Mouse (Mus musculus): ENCODE data around the gene Gpx6. TPM values are rescaled to one million over a fixed set of nuclear protein-coding genes. Genes with fewer than 3 reads are reported as not detected.

The Gpx6 gene
- polyA plus RNA-seq (2016; fragmentation: Nextera tagmentation; extraction: Ambion mirVana) = not detected in 2 replicates

DNA sequence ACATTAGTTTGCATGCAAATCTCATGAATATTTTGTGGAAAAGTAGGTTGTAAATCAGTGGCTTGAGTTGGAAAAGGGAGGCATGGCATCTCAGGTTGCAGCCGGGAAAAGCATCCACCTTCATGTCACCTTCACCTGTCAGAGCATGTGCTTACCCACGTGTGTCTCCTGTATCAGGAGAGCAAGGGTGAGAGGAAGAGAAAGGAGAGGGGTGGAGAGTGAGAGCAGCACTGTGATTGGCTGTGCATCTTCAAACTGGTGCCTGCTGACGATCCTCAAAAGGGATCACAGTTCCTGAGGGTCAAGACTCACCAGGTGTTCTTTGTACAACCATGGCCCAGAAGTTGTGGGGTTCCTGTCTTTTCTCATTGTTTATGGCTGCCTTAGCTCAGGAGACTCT lies at the start of gene Gpx6:
Gene Gpx6 (plus strand): TSS at position 200 of the 400 bp plus-strand sequence.
- H3K27me3 ChIP-seq (ENCODE audit: insufficient read depth, poor library complexity, severe bottlenecking) = no peaks in the 10 kb centered on the region
- no peaks in the 10 kb centered on the region for H3K36me3 ChIP-seq
- no peaks in the 10 kb centered on the region for H3K9me3 ChIP-seq
- H3K27ac ChIP-seq = no peak within 1 kb of the TSS
- no peak within 1 kb of the TSS for H3K4me3 ChIP-seq
- WGBS = 22% methylated on average over 3 of the region's 3 CpGs
- H3K4me1 ChIP-seq = no peaks in the 10 kb centered on the region
- DNase-seq (ENCODE audit: low spot score) = no peak

DNA sequence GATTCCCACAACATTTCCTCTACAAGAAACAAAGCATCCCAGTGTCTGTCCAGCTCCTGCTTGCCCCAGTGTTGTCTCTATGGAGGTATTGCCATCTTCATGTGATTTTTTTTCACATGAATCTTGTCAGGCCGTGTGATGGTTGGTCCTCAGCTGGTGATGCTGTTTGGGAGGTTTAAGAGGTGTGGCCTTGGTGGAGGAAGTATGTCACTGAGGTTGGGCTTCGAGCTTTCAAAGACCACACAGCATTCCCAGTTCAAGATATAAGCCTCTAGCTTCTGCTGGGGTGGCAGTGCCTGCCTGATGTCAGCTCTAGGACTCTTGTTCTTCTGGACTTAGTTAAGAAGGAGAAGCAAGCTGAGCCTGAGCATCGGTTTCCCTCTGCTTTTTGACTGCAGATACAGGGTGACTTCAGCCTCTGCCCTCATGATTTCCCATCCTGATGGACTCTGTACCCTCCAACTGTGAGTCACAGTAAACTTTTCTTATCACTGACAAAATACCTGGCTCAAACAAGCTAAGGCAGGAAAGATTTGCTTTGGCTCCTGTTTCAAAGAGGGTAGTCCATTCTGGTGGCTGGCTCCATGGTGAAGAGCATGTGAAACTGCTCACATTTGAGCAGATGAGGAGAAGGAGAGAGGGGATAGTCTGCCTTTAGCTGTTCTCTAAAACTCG lies 49.0 kb upstream of the Gpx6 start:
- Histone ChIP-seq H3K4me1 (peaks cover 15% of the 10 kb centered on the region), H3K27me3 (ENCODE audit: insufficient read depth, poor library complexity, severe bottlenecking) (peaks cover 11% of the 10 kb centered on the region), H3K9me3 (no peaks in the 10 kb centered on the region), H3K27ac (no peak overlapping the region), H3K4me3 (peak overlapping the region; percentile 64), H3K36me3 (no peaks in the 10 kb centered on the region)
- 60% methylated on average over 4 of the region's 4 CpGs for WGBS
- DNase-seq (ENCODE audit: low spot score) = no peak

DNA sequence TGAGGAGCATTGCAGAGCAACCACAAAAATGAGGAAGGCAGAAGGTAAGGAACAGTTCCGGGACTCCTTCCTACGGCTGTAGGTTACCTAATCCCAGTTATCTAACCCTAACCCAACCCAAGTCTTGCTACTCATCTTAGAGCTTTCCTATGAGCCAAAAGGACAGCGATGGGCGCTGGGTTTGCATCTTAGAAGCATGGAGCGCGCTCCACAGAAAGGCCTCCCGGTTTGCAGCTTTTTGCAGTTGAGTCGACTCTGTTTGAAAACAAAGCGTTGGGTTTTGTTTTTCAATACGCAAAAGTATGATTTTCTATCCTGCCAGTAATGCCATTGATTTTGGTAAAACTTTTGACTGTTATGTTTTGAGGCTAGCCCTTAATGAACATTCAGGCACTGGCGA lies 48.0 kb upstream of the Gpx6 start:
- Histone ChIP-seq H3K4me3 (peak overlapping the region; percentile 64), H3K27ac (peak overlapping the region; percentile 11; the same call in 1 of the 2 replicates), H3K4me1 (peaks cover 13% of the 10 kb centered on the region), H3K9me3 (no peaks in the 10 kb centered on the region), H3K36me3 (no peaks in the 10 kb centered on the region), H3K27me3 (ENCODE audit: insufficient read depth, poor library complexity, severe bottlenecking) (peaks cover 11% of the 10 kb centered on the region)
- no peak for DNase-seq (ENCODE audit: low spot score)
- 1% methylated on average over 11 of the region's 11 CpGs for whole genome bisulfite sequencing

DNA sequence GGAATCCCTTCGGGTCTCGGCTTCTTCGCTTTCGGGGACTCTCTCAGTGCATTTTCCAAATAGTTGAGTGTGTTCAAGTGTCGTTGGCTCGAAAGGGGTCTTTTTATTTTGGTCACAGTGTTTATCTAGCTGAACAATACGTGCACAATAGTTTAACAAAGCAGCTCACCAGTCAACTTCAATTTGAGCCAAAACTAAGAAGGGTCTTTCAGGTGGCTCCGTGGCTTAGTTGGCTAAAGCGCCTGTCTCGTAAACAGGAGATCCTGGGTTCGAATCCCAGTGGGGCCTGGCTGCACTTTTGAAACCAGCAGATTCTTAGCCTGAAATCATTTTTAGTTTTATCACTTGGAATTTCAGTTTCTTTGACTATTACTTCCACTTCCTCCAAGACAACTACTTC lies 47.6 kb upstream of the Gpx6 start:
- peak; percentile 92 for DNase-seq (ENCODE audit: low spot score)
- Histone ChIP-seq H3K27ac (peak overlapping the region; percentile 11; the same call in 1 of the 2 replicates), H3K4me3 (peak overlapping the region; percentile 64), H3K36me3 (no peaks in the 10 kb centered on the region), H3K4me1 (peaks cover 11% of the 10 kb centered on the region), H3K9me3 (no peaks in the 10 kb centered on the region), H3K27me3 (ENCODE audit: insufficient read depth, poor library complexity, severe bottlenecking) (peaks cover 11% of the 10 kb centered on the region)
- WGBS = 2% methylated on average over 11 of the region's 11 CpGs

DNA sequence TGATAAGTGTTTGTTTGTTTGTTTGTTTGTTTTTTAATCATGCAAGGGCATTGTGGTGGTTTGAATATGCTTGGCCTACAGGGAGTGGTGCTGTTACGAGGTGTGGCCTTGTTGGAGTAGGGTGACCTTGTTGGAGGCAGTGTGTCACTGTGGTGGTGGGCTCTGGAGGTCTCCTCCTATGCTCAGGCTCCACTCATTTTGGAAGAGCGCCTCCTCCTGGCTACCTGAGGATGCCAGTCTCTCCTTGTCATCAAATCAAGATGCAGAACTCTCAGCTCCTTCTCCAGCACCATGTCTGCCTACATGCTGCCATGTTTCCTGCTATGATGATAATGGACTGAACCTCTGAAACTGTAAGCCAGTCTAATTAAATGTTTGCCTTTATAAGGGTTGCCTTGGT lies 46.2 kb upstream of the Gpx6 start:
- no peaks in the 10 kb centered on the region for H3K9me3 ChIP-seq
- peaks cover 3% of the 10 kb centered on the region; the same call in 1 of the 2 replicates for H3K4me1 ChIP-seq
- H3K36me3 ChIP-seq = no peaks in the 10 kb centered on the region
- DNase-seq (ENCODE audit: low spot score) = peak; percentile 47
- peaks cover 11% of the 10 kb centered on the region for H3K27me3 ChIP-seq (ENCODE audit: insufficient read depth, poor library complexity, severe bottlenecking)
- H3K4me3 ChIP-seq = no peak overlapping the region
- WGBS = 59% methylated on average over 2 of the region's 2 CpGs
- no peak overlapping the region for H3K27ac ChIP-seq

DNA sequence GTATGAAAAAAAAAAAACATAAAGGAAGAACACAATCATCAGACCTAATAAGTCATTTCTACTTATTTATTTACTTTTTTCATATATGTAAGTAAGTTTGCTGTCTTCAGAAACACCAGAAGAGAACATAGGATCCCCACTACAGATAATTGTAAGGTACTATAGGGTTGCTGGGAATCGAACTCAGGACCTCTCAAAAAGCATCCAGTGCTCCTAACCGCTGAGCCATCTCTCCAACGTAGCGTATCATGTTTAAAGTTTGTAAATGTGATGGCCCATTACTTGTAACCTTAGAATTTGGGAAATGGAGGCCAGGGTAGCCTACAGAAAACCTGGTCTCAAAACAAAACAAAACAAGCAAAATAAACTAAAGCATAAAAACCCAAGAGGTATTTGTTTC lies 44.4 kb upstream of the Gpx6 start:
- 7% methylated on average over 4 of the region's 4 CpGs for WGBS
- Histone ChIP-seq H3K9me3 (no peaks in the 10 kb centered on the region), H3K4me3 (peak overlapping the region; percentile 53), H3K27me3 (ENCODE audit: insufficient read depth, poor library complexity, severe bottlenecking) (0 out of 2 replicates have a peak, but pooled peaks cover 4% of the 10 kb centered on the region), H3K4me1 (peaks cover 3% of the 10 kb centered on the region; the same call in 1 of the 2 replicates), H3K27ac (no peak overlapping the region), H3K36me3 (no peaks in the 10 kb centered on the region)
- DNase-seq (ENCODE audit: low spot score) = no peak

DNA sequence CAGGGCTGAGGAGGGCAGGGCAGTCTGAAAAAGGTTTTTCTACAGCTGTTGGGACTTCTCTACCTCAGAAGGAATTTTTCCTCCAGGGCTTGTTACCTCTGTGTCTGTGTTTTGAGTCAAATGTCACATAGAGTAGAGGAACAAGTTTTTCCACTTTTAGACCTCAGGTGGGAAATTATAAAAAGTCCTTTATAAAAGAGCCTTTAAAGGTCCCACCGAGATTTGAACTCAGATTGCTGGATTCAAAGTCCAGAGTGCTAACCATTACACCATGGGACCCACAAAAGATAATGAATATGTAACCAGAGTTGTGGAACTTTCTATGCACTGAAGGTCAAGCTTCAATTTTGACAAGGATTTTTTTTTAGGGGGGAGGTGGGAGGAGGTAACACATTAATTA lies 43.7 kb upstream of the Gpx6 start:
- H3K4me1 ChIP-seq = peaks cover 3% of the 10 kb centered on the region; the same call in 1 of the 2 replicates
- H3K27me3 ChIP-seq (ENCODE audit: insufficient read depth, poor library complexity, severe bottlenecking) = no peaks in the 10 kb centered on the region
- DNase-seq (ENCODE audit: low spot score) = peak; percentile 69
- H3K4me3 ChIP-seq = peak overlapping the region; percentile 53
- no peaks in the 10 kb centered on the region for H3K36me3 ChIP-seq
- 0% methylated on average over 1 of the region's 1 CpGs for WGBS
- H3K9me3 ChIP-seq = no peaks in the 10 kb centered on the region
- H3K27ac ChIP-seq = no peak overlapping the region

DNA sequence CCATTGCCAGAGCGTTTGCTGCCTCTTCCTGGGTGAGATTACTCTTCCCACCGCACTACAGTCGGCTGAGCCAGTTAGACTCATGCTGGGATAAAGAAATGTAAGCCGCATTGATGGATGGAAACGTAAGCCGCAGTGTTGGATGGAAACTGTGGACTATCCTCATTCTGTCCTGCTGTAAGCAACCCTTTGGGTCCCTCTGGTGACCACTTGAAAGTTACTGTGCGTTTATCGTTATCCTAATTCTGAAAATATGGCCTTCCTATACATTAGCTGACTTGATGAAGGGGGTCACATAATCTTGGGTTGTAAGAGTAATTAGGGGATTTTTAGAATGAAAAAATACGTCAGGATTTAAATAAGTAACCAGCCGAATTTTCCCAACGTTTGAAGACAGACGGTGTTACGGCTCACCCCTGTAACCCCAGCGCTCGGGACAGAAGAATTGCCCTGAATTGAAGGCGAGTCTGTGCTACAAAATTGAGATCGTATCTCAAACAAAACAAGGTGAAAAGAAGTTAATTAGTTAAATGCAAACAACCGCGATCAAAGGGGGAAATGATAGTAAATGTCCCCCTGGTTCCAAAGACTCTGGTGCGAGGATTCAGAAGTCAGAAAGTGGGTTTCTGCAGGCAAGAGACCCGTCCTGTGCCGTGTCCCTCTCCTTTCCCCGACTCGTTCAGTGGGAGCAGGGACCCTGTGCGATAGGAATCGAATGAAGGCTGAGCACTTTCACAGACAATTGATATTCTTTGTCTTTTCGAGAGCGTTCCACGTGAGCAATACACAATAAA lies 36.7 kb upstream of the Gpx6 start:
- Histone ChIP-seq H3K4me1 (0 out of 2 replicates have a peak, but pooled peaks cover 4% of the 10 kb centered on the region), H3K27ac (peak overlapping the region; percentile 63; the same call in 1 of the 2 replicates), H3K36me3 (no peaks in the 10 kb centered on the region), H3K9me3 (no peaks in the 10 kb centered on the region), H3K27me3 (ENCODE audit: insufficient read depth, poor library complexity, severe bottlenecking) (no peaks in the 10 kb centered on the region), H3K4me3 (peak overlapping the region; percentile 71)
- peak; percentile 77 for DNase-seq (ENCODE audit: low spot score)
- WGBS = under 1% methylated on average over 29 of the region's 29 CpGs

DNA sequence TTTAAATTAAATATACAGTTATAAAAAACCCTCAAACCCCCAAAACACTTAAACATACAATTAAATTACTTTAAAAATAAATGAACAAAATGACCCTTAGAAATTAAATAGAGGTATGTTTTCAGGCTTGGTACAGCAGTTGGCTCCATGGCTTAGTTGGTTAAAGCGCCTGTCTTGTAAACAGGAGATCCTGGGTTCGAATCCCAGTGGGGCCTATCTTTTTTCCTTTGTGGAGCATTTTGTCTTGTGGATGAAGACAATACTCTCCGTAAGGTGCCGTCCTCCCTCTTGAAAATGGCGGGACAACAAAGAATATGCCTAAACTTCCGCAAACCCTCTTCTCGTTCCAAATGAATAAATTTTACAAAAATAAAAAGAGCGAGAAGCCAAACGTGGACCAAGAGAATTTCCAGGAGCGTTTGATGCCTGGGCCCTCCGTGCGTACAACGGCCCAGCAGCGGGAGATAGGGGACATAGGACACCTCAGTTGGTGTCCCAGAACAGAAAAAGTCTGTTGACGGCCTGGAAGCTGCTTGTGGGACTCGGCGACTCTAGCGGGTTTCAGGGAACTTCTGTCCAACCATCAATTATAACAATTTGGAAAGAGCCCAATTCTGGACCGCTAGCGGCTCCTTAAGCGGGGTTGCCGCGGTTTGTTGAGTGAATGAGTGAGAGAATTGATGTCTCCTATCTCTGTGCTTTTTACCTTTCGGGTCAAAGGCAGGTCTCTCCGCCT lies 35.9 kb upstream of the Gpx6 start:
- peak; percentile 92 for DNase-seq (ENCODE audit: low spot score)
- Histone ChIP-seq H3K9me3 (no peaks in the 10 kb centered on the region), H3K36me3 (no peaks in the 10 kb centered on the region), H3K27ac (peak overlapping the region; percentile 66; the same call in 1 of the 2 replicates), H3K27me3 (ENCODE audit: insufficient read depth, poor library complexity, severe bottlenecking) (no peaks in the 10 kb centered on the region), H3K4me3 (peak overlapping the region; percentile 71), H3K4me1 (0 out of 2 replicates have a peak, but pooled peaks cover 4% of the 10 kb centered on the region)
- under 1% methylated on average over 25 of the region's 25 CpGs for WGBS

DNA sequence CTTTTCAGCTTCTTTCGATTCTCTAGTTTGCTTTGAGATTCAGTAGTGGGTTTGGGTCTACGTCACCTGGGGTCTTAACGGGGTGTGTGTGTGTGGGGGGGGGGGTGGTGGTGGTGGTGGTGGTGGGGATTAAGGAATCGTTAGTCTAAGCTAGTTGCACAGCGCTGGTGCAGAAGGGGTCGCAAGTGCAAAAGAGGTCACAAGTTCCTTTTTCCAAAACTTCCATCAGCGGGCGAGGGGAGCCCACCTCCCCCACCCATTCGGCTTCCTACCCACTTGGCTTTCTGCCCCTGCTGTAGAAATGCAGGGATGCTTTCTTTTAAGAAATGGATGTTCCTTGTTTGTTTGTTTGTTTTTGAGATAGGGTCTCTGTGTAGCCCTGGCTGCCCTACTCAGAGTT lies 35.4 kb upstream of the Gpx6 start:
- DNase-seq (ENCODE audit: low spot score) = no peak
- Histone ChIP-seq H3K27me3 (ENCODE audit: insufficient read depth, poor library complexity, severe bottlenecking) (no peaks in the 10 kb centered on the region), H3K9me3 (no peaks in the 10 kb centered on the region), H3K36me3 (no peaks in the 10 kb centered on the region), H3K27ac (peak overlapping the region; percentile 66; the same call in 1 of the 2 replicates), H3K4me3 (peak overlapping the region; percentile 71), H3K4me1 (0 out of 2 replicates have a peak, but pooled peaks cover 4% of the 10 kb centered on the region)
- 1% methylated on average over 9 of the region's 9 CpGs for WGBS

DNA sequence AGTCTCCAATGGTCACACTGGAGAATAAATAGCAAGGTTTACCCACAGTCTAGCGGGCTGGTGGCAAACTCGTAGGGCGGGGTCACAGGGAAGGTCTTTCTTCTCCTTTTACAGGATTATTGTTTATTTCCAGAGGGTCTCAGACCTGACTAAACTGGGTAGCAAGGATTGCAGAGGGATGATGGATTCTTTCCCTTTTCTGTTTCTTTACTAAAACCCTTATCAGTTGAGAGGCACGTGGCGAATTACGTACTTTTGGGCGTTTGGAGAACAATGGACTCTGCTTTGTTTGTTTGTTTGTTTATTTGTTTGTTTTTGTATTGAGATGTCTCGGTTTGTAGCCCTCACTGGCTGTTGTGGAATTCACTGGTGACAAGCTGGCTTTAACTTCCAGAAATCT lies 32.8 kb upstream of the Gpx6 start:
- 8% methylated on average over 8 of the region's 8 CpGs for WGBS
- H3K9me3 ChIP-seq = no peaks in the 10 kb centered on the region

DNA sequence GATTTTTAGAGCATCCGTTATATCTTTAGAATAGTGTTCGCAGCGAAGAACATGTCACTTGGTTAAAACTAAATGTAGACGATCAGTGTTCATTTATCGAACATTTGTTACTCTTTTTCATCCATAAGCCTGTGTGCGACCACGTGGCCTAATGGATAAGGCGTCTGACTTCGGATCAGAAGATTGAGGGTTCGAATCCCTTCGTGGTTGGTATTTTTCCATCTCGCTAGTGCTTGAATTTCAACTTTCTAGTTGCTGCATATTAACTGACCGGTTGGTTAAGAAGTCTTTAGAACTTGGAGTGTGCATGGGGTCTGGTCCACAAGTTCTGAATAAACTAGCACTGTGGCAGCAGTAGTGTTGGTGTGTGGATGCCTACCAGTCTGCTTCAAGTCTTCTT lies 32.4 kb upstream of the Gpx6 start:
- no peaks in the 10 kb centered on the region for H3K9me3 ChIP-seq
- H3K27me3 ChIP-seq (ENCODE audit: insufficient read depth, poor library complexity, severe bottlenecking) = no peaks in the 10 kb centered on the region
- 1% methylated on average over 13 of the region's 13 CpGs for WGBS
- no peaks in the 10 kb centered on the region for H3K36me3 ChIP-seq
- H3K4me3 ChIP-seq = peak overlapping the region; percentile 65
- 0 out of 2 replicates have a peak, but pooled peaks cover 4% of the 10 kb centered on the region for H3K4me1 ChIP-seq
- peak; percentile 87 for DNase-seq (ENCODE audit: low spot score)
- H3K27ac ChIP-seq = no peak overlapping the region

More for the DNA sequence above, 32.8 kb upstream of the Gpx6 start:
- peak overlapping the region; percentile 65 for H3K4me3 ChIP-seq
- DNase-seq (ENCODE audit: low spot score) = no peak
- H3K36me3 ChIP-seq = no peaks in the 10 kb centered on the region
- H3K27me3 ChIP-seq (ENCODE audit: insufficient read depth, poor library complexity, severe bottlenecking) = no peaks in the 10 kb centered on the region
- H3K4me1 ChIP-seq = 0 out of 2 replicates have a peak, but pooled peaks cover 4% of the 10 kb centered on the region
- no peak overlapping the region for H3K27ac ChIP-seq
